Mouse (Mus musculus) limb, embryonic 14.5 days (tissue): ENCODE results near the gene Map2k3. TPM values are rescaled to one million over a fixed set of nuclear protein-coding genes. Genes with fewer than 3 reads are reported as not detected.

ENCODE experiments used
- ATAC-seq: fragments of 200-750 bp; cut with Nextera tagmentation; 2 replicates; pipeline ENCODE4 v1.8.0; 2017; ENCODE audit warnings: low read depth, moderate number of reproducible peaks, moderate TSS enrichment; ENCODE audit not compliant: low FRiP score
- DNase-seq: peaks from one replicate; pipeline ENCODE4 v3.0.0-alpha.2; 2015; ENCODE audit warnings: low spot score
- H3K27ac ChIP-seq: fragments of 300-500 bp; sonication (generic); replicated peaks from 2 replicates; pipeline ENCODE4 v1.5.1; 2014; ENCODE audit warnings: low read depth, mild to moderate bottlenecking, low read length, moderate library complexity, mixed read lengths
- H3K27me3 ChIP-seq: fragments of 300-500 bp; sonication (generic); 2 replicates; pipeline ENCODE4 v1.6.1; 2014; ENCODE audit warnings: low read length, mixed read lengths; ENCODE audit not compliant: control insufficient read depth, insufficient read depth
- H3K36me3 ChIP-seq: fragments of 300-500 bp; sonication (generic); 2 replicates; pipeline ENCODE4 v1.6.1; 2014; ENCODE audit warnings: mild to moderate bottlenecking, low read length, moderate library complexity, mixed read lengths; ENCODE audit not compliant: control insufficient read depth, insufficient read depth
- H3K4me1 ChIP-seq: fragments of 300-500 bp; sonication (generic); 2 replicates; pipeline ENCODE4 v1.6.1; 2014; ENCODE audit warnings: antibody characterized with exemption, low read length, mixed read lengths; ENCODE audit not compliant: control insufficient read depth, insufficient read depth
- H3K4me2 ChIP-seq: fragments of 300-500 bp; sonication (generic); replicated peaks from 2 replicates; pipeline ENCODE4 v1.6.1; 2014; ENCODE audit warnings: low read depth, mild to moderate bottlenecking, low read length, moderate library complexity; ENCODE audit not compliant: severe bottlenecking
- H3K4me3 ChIP-seq: fragments of 300-500 bp; sonication (generic); replicated peaks from 2 replicates; pipeline ENCODE4 v1.5.1; 2014; ENCODE audit warnings: low read length
- H3K9ac ChIP-seq: fragments of 300-500 bp; sonication (generic); 2 replicates; pipeline ENCODE4 v1.6.1; 2014; ENCODE audit warnings: mild to moderate bottlenecking, low read depth, low read length, moderate library complexity; ENCODE audit not compliant: severe bottlenecking
- H3K9me3 ChIP-seq: fragments of 300-500 bp; sonication (generic); 2 replicates; pipeline ENCODE4 v1.6.1; 2016; ENCODE audit warnings: low read length; ENCODE audit not compliant: control insufficient read depth
- POLR2A ChIP-seq: fragments of 200-500 bp; IDR thresholded peaks from 2 replicates; pipeline ENCODE4 v1.8.0; 2012; ENCODE audit warnings: inconsistent platforms, mild to moderate bottlenecking, moderate library complexity, borderline replicate concordance; ENCODE audit not compliant: insufficient read depth, insufficient read length; ENCODE audit errors: extremely low read depth
- WGBS: fragments of 180-500 bp; shearing (Covaris S2); extraction: QIAGEN DNeasy Blood & Tissue Kit; methylation state at CpG from one replicate; pipeline ENCODE4 v1.1.7; 2014; 5-methylcytosine and 5-hydroxymethylcytosine counted together
- polyA plus RNA-seq, 2 experiments: library from polyadenylated mRNA; depleted of rRNA in 1 of 2; stranded (reverse) in 1 of 2; unstranded in 1 of 2; fragments of >200 nt; fragmentation: Nextera tagmentation in 1 of 2; extraction: Ambion mirVana in 1 of 2; gene quantifications; 2 replicates each; pipeline versions ENCODE4 v1.2.1 to v1.2.3; 2012 to 2014

Map2k3 gene
- polyA plus RNA-seq, 2 experiments = 34.3 to 76.4 TPM

DNA sequence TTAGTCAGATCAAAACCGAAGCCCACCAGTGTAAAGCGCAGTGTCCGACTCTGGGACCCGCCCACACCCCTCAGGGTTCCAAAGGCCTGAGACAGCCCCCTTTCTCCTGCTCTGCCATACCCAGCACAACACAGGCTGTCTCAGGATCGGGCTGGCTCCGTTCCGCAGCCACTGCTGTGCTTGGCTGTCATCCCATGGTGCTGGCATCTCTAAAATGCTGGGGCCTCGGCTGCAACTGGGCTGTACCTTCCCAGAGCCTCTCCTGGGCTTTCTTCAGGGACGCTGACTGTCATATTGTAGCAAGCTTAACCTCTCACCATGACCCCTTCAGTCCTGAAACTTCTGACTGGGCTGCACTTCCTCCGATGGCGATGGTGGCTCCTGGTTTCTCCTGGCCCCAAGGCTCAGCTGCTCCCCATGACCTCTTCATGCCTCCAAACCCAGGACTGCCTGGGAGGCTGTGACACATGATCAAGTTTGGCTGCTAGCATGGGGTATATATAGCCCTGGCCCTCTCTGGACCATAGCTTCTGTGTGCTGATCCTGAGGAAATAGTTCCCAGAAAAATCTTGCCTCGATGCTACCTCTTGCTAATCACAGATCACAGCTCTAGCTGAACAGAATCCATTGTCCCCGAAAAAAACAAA, 53.2 kb downstream of the Map2k3 start:
- no peak for DNase-seq
- no peaks in the 10 kb centered on the region for H3K4me1 ChIP-seq
- no peaks in the 10 kb centered on the region for H3K36me3 ChIP-seq
- no peaks in the 10 kb centered on the region for H3K9me3 ChIP-seq
- no peak for ATAC-seq
- H3K4me3 ChIP-seq = no peak overlapping the region
- WGBS = 68% methylated on average over 13 of the region's 13 CpGs
- no peak for TF ChIP-seq POLR2A
- no peak overlapping the region for H3K4me2 ChIP-seq
- H3K27me3 ChIP-seq = no peaks in the 10 kb centered on the region
- H3K27ac ChIP-seq = no peak overlapping the region
- H3K9ac ChIP-seq = no peak overlapping the region

DNA sequence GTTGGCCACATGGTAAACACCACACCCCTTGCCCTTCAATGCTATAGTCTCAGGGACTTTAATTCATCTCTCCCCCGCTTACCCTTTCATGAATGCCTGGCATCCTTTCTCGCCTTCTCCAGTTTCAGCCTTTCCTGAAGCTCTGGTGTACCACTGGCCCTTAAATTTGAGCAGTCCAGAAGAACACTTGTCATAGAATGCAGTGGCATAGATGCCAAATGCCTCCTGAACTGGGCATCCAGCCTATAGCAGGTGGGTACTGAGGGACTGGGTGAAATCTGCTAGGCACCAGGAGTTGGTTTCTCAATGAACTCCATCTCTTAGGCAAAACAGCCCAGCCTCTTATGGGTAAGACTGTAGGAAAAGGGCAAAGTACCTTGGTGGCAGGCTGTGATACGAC, 58.6 kb downstream of the Map2k3 start:
- H3K27ac ChIP-seq = no peak overlapping the region
- no peaks in the 10 kb centered on the region for H3K36me3 ChIP-seq
- WGBS = 69% methylated on average over 3 of the region's 3 CpGs
- TF ChIP-seq POLR2A = no peak
- H3K9ac ChIP-seq = no peak overlapping the region
- DNase-seq = no peak
- no peak overlapping the region for H3K4me2 ChIP-seq
- ATAC-seq = no peak
- no peak overlapping the region for H3K4me3 ChIP-seq
- no peaks in the 10 kb centered on the region for H3K9me3 ChIP-seq
- no peaks in the 10 kb centered on the region for H3K27me3 ChIP-seq
- no peaks in the 10 kb centered on the region for H3K4me1 ChIP-seq

Other genes with a start within 250 kb of the Map2k3 start
- 97.9 and 141 TPM in 2 replicates for gene Llgl1, start 232.3 kb upstream of the Map2k3 start, polyA plus RNA-seq (2012; rRNA removed)
- gene Llgl1, start 232.3 kb upstream of the Map2k3 start, polyA plus RNA-seq (2014; fragmentation: Nextera tagmentation; extraction: Ambion mirVana) = 61.6 and 69.5 TPM in 2 replicates
- 120 and 138 TPM in 2 replicates for gene Flii, start 204.8 kb upstream of the Map2k3 start, polyA plus RNA-seq (2012; rRNA removed)
- gene Flii, start 204.8 kb upstream of the Map2k3 start, polyA plus RNA-seq (2014; fragmentation: Nextera tagmentation; extraction: Ambion mirVana) = 66.3 and 70.1 TPM in 2 replicates
- 18.9 and 22.2 TPM in 2 replicates for gene Mief2, start 203.6 kb upstream of the Map2k3 start, polyA plus RNA-seq (2012; rRNA removed)
- 14.7 and 17.9 TPM in 2 replicates for gene Mief2, start 203.6 kb upstream of the Map2k3 start, polyA plus RNA-seq (2014; fragmentation: Nextera tagmentation; extraction: Ambion mirVana)
- 16.9 and 17.5 TPM in 2 replicates for gene Top3a, start 154.7 kb upstream of the Map2k3 start, polyA plus RNA-seq (2012; rRNA removed)
- gene Top3a, start 154.7 kb upstream of the Map2k3 start, polyA plus RNA-seq (2014; fragmentation: Nextera tagmentation; extraction: Ambion mirVana) = 14.3 and 16.2 TPM in 2 replicates
- gene Smcr8, start 154.5 kb upstream of the Map2k3 start, polyA plus RNA-seq (2012; rRNA removed) = 8.8 and 9.0 TPM in 2 replicates
- gene Smcr8, start 154.5 kb upstream of the Map2k3 start, polyA plus RNA-seq (2014; fragmentation: Nextera tagmentation; extraction: Ambion mirVana) = 7.5 and 7.6 TPM in 2 replicates
- gene Shmt1, start 120.3 kb upstream of the Map2k3 start, polyA plus RNA-seq (2012; rRNA removed) = 26.4 and 30.4 TPM in 2 replicates
- gene Shmt1, start 120.3 kb upstream of the Map2k3 start, polyA plus RNA-seq (2014; fragmentation: Nextera tagmentation; extraction: Ambion mirVana) = 33.8 and 35.9 TPM in 2 replicates
- gene Dhrs7b, start 101.4 kb upstream of the Map2k3 start, polyA plus RNA-seq (2012; rRNA removed) = 17.3 and 18.7 TPM in 2 replicates
- gene Dhrs7b, start 101.4 kb upstream of the Map2k3 start, polyA plus RNA-seq (2014; fragmentation: Nextera tagmentation; extraction: Ambion mirVana) = 30.4 and 32.4 TPM in 2 replicates
- 82.5 and 88.5 TPM in 2 replicates for gene Tmem11, start 52.8 kb upstream of the Map2k3 start, polyA plus RNA-seq (2012; rRNA removed)
- gene Tmem11, start 52.8 kb upstream of the Map2k3 start, polyA plus RNA-seq (2014; fragmentation: Nextera tagmentation; extraction: Ambion mirVana) = 67.7 and 70.7 TPM in 2 replicates
- gene Natd1, start 17.3 kb upstream of the Map2k3 start, polyA plus RNA-seq (2012; rRNA removed) = 25.5 and 36.0 TPM in 2 replicates
- gene Natd1, start 17.3 kb upstream of the Map2k3 start, polyA plus RNA-seq (2014; fragmentation: Nextera tagmentation; extraction: Ambion mirVana) = 21.6 and 23.7 TPM in 2 replicates
- 0.47 and 0.55 TPM in 2 replicates for gene Kcnj12, start 90.5 kb downstream of the Map2k3 start, polyA plus RNA-seq (2012; rRNA removed)
- 0.14 and 0.62 TPM in 2 replicates for gene Kcnj12, start 90.5 kb downstream of the Map2k3 start, polyA plus RNA-seq (2014; fragmentation: Nextera tagmentation; extraction: Ambion mirVana)
- gene Tnfrsf13b, start 194.7 kb downstream of the Map2k3 start, polyA plus RNA-seq (2012; rRNA removed) = 3.8 and 5.1 TPM in 2 replicates
- gene Tnfrsf13b, start 194.7 kb downstream of the Map2k3 start, polyA plus RNA-seq (2014; fragmentation: Nextera tagmentation; extraction: Ambion mirVana) = 2.2 and 3.6 TPM in 2 replicates
- gene Usp22, start 243.0 kb downstream of the Map2k3 start, polyA plus RNA-seq (2012; rRNA removed) = 123 and 146 TPM in 2 replicates
- gene Usp22, start 243.0 kb downstream of the Map2k3 start, polyA plus RNA-seq (2014; fragmentation: Nextera tagmentation; extraction: Ambion mirVana) = 174 and 201 TPM in 2 replicates